Mouse (Mus musculus) ES-CJ7 (cell line): ENCODE measurements around the gene Clec4a3.
A peak's percentile ranks its signal among the peaks of the same experiment; 100 is the strongest.

Source experiments
- DNase-seq: peaks from one replicate; pipeline ENCODE4 v3.0.0; 2011; ENCODE audit warnings: low read depth, low spot score

The Clec4a3 gene

GRCm38 (mm10) chr6:122952401-122952800 is at the start of gene Clec4a3:
Clec4a3 (plus strand) TSS chr6:122952515.
- no peak for DNase-seq

GRCm38 (mm10) chr6:122919922-122920321 is 32.4 kb upstream of the Clec4a3 start:
- no peak for DNase-seq

GRCm38 (mm10) chr6:122921451-122921850 is 30.9 kb upstream of the Clec4a3 start, which contains the start of gene Clec4a1:
Clec4a1 (plus strand) TSS chr6:122921848.
- no peak for DNase-seq

- DNase-seq: no peak
Observed at GRCm38 (mm10) chr6:122934845-122935244, 17.5 kb upstream of the Clec4a3 start.

- DNase-seq: no peak
Observed at GRCm38 (mm10) chr6:122939618-122940017, 12.7 kb upstream of the Clec4a3 start.

- DNase-seq: no peak
Observed at GRCm38 (mm10) chr6:122946760-122947159, 5.6 kb upstream of the Clec4a3 start.

GRCm38 (mm10) chr6:122964562-122964961 is 12.2 kb downstream of the Clec4a3 start:
- no peak for DNase-seq

- DNase-seq: no peak
Observed at GRCm38 (mm10) chr6:122969048-122969447, 16.7 kb downstream of the Clec4a3 start.

GRCm38 (mm10) chr6:122989876-122990437 is 37.6 kb downstream of the Clec4a3 start, which contains the start of gene Clec4a4:
Clec4a4 (plus strand) TSS chr6:122990367.
- no peak for DNase-seq

GRCm38 (mm10) chr6:123004696-123005095 is 52.4 kb downstream of the Clec4a3 start:
- DNase-seq: peak; percentile 71

- DNase-seq: peak; percentile 44
Observed at GRCm38 (mm10) chr6:123005591-123005990, 53.3 kb downstream of the Clec4a3 start.
